ENCODE assay signal across 1 mouse cellular context in genomic region chr7:25679971-25680370, GRCm38 (mm10).
TF ChIP-seq lines count a peak whose summit lies in the region.

No protein-coding gene starts in this region.

TF ChIP-seq in MEL, 35 proteins besides CTCF, POLR2A, EP300 and RAD21:
- no peak for TF ChIP-seq NRF1 (IDR thresholded peaks at IDR 0.05; ENCODE audit: insufficient read depth, low read depth, low read length, poor library complexity, severe bottlenecking)
- TF ChIP-seq POLR2AphosphoS2 (IDR thresholded peaks at IDR 0.05; ENCODE audit: low read length) = no peak
- no peak for TF ChIP-seq MYC (IDR thresholded peaks at IDR 0.05; ENCODE audit: low read depth, low read length)
- no peak for TF ChIP-seq USF1 (IDR thresholded peaks at IDR 0.05; ENCODE audit: low read depth, low read length)
- no peak for TF ChIP-seq ZKSCAN1 (IDR thresholded peaks at IDR 0.05; ENCODE audit: low read depth, low read length)
- no peak for TF ChIP-seq GABPA (IDR thresholded peaks at IDR 0.05; ENCODE audit: low read depth, low read length)
TF ChIP-seq in MEL: peak in this region for 0.
